Mouse (Mus musculus) midbrain, embryonic 10.5 days (tissue): ENCODE results near the gene Zfp595. TPM values are rescaled to one million over a fixed set of nuclear protein-coding genes. Genes with fewer than 3 reads are reported as not detected.
A peak's percentile ranks its signal among the peaks of the same experiment; 100 is the strongest.

Experiments used
- DNase-seq: peaks from one replicate; pipeline ENCODE4 v3.0.0-alpha.2; 2017; ENCODE audit warnings: low spot score
- H3K27ac ChIP-seq: fragments of 300-500 bp; sonication (generic); replicated peaks from 2 replicates; pipeline ENCODE4 v1.5.1; 2016; ENCODE audit warnings: mild to moderate bottlenecking
- H3K27me3 ChIP-seq: fragments of 300-500 bp; sonication (generic); 2 replicates; pipeline ENCODE4 v1.6.1; 2016; ENCODE audit warnings: low read depth, mild to moderate bottlenecking; ENCODE audit not compliant: poor library complexity, severe bottlenecking
- H3K36me3 ChIP-seq: fragments of 300-500 bp; sonication (generic); 2 replicates; pipeline ENCODE4 v1.6.1; 2016; ENCODE audit warnings: mild to moderate bottlenecking, moderate library complexity
- H3K4me1 ChIP-seq: fragments of 300-500 bp; sonication (generic); 2 replicates; pipeline ENCODE4 v1.6.1; 2016
- H3K4me3 ChIP-seq: fragments of 300-500 bp; sonication (generic); 2 replicates; pipeline ENCODE4 v1.5.1; 2016; ENCODE audit warnings: mild to moderate bottlenecking, moderate library complexity
- H3K9me3 ChIP-seq: fragments of 300-500 bp; sonication (generic); replicated peaks from 2 replicates; pipeline ENCODE4 v1.6.1; 2016; ENCODE audit warnings: mild to moderate bottlenecking
- WGBS: fragments of 180-500 bp; shearing (Covaris S2); methylation state at CpG from one replicate; pipeline ENCODE4 v1.1.7; 2016; 5-methylcytosine and 5-hydroxymethylcytosine counted together
- polyA plus RNA-seq: library from polyadenylated mRNA; unstranded; fragments of >200 nt; fragmentation: Nextera tagmentation; extraction: Ambion mirVana; gene quantifications from 2 replicates; pipeline ENCODE4 v1.2.1, GENCODE M21; 2016

The Zfp595 gene
- polyA plus RNA-seq, 1 experiment from 2014 or later = 1.8 TPM

- WGBS = 9% methylated on average over 18 of the region's 18 CpGs
- Histone ChIP-seq H3K27ac (peak overlapping the region; percentile 78), H3K4me1 (peaks cover 10% of the 10 kb centered on the region)
Observed at GRCm38 (mm10) chr13:67268568-67269369, 63.6 kb downstream of the Zfp595 start.

More at GRCm38 (mm10) chr13:67268568-67269369, 63.6 kb downstream of the Zfp595 start:
- Histone ChIP-seq H3K27me3 (no peaks in the 10 kb centered on the region), H3K4me3 (peak overlapping the region; percentile 69), H3K9me3 (peaks cover 18% of the 10 kb centered on the region), H3K36me3 (peaks cover 4% of the 10 kb centered on the region; the same call in 1 of the 2 replicates)
- peak; percentile 53 for DNase-seq

Other genes with a start within 250 kb of the Zfp595 start
- 5.6 and 7.5 TPM in 2 replicates for gene Zfp708, start 234.6 kb downstream of the Zfp595 start, polyA plus RNA-seq
- 2.6 and 3.1 TPM in 2 replicates for gene Gm28557, start 224.0 kb downstream of the Zfp595 start, polyA plus RNA-seq
- gene Rslcan18, start 216.3 kb downstream of the Zfp595 start, polyA plus RNA-seq = 0.15 and 0.19 TPM in 2 replicates
- 1.5 and 1.8 TPM in 2 replicates for gene Zfp759, start 210.9 kb downstream of the Zfp595 start, polyA plus RNA-seq
- gene Rsl1, start 159.4 kb downstream of the Zfp595 start, polyA plus RNA-seq = 6.7 and 6.8 TPM in 2 replicates
- 1.2 and 1.4 TPM in 2 replicates for gene Zfp455, start 138.1 kb downstream of the Zfp595 start, polyA plus RNA-seq
- gene Zfp458, start 54.1 kb downstream of the Zfp595 start, polyA plus RNA-seq = 1.3 and 1.7 TPM in 2 replicates
- 0.37 and 0.59 TPM in 2 replicates for gene Zfp457, start 26.1 kb downstream of the Zfp595 start, polyA plus RNA-seq
- not detected in 2 replicates for gene Gm28044, start 28.0 kb upstream of the Zfp595 start, polyA plus RNA-seq
- 0.97 and 1.0 TPM in 2 replicates for gene Zfp953, start 28.0 kb upstream of the Zfp595 start, polyA plus RNA-seq
- gene Gm28041, start 43.2 kb upstream of the Zfp595 start, polyA plus RNA-seq = 0.16 and 0.19 TPM in 2 replicates
- gene Zfp456, start 43.2 kb upstream of the Zfp595 start, polyA plus RNA-seq = 0.79 and 0.95 TPM in 2 replicates
- 3.3 and 4.3 TPM in 2 replicates for gene Zfp429, start 67.2 kb upstream of the Zfp595 start, polyA plus RNA-seq
- 0.39 TPM in 2 replicates for gene Zfp459, start 88.8 kb upstream of the Zfp595 start, polyA plus RNA-seq
- 6.0 and 6.6 TPM in 2 replicates for gene Zfp874a, start 119.1 kb upstream of the Zfp595 start, polyA plus RNA-seq
- gene Zfp874b, start 151.7 kb upstream of the Zfp595 start, polyA plus RNA-seq = 1.4 and 1.6 TPM in 2 replicates
- gene Zfp58, start 168.0 kb upstream of the Zfp595 start, polyA plus RNA-seq = 15.1 and 15.9 TPM in 2 replicates
- gene Gm26965, start 193.6 kb upstream of the Zfp595 start, polyA plus RNA-seq = 0.29 TPM in 1 of 2 replicates, not detected in the other
- 24.3 and 27.5 TPM in 2 replicates for gene Zfp87, start 193.6 kb upstream of the Zfp595 start, polyA plus RNA-seq
- 17.7 and 19.0 TPM in 2 replicates for gene Zfp748, start 221.3 kb upstream of the Zfp595 start, polyA plus RNA-seq